Mouse (Mus musculus): ENCODE results near the gene Wdtc1. TPM values are rescaled to one million over a fixed set of nuclear protein-coding genes. Genes with fewer than 3 reads are reported as not detected.
A peak's percentile ranks its signal among the peaks of the same experiment; 100 is the strongest.

Wdtc1 gene
- polyA plus RNA-seq, 1 experiment from 2014 or later = 33.8 TPM

DNA sequence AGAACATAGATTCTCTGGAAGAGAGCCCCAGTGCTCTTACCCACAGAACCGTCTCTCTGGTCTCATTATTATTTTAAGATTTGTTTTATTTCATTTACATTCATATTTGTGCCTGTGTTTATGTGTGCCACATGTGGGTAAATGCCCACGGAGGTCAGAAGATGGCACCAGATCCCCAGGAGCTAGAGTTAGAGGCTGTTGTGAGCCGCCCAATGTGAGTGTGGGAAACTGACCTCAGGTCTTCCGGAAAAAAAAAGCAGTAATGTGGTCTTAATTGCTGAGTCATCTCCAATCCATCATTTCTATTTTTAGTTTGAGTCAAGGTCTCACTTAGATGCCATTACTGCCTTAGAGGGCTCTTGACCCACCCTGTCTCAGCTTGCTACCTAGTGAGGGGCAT lies 5.7 kb downstream of the Wdtc1 start:
- no peak for DNase-seq (ENCODE audit: low read depth, low spot score)

DNA sequence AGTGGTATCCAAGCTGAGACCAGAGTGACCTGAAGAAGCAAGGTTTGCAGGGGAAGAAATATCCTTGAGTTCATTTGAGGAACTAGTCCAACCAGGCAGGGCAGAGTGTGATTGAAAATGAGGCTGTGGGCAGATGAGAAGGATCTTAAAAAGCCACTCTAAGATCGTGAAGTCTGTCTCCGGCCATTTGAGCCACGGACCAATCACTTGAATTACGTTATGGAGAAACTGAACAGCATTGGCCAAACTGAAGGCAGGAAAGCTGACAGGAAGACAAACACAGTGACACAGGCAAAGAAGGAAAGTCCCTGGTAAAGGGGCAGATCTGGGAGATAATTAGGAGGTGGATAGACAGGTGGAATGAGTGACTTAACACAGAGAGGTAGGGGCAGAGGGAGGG lies 6.7 kb downstream of the Wdtc1 start:
- ChIA-PET CTCF (interaction anchor here (1.1 to 1.6 kb wide), 3 partner anchors 12 to 67 kb away, joined by 3 read pairs; no protein-coding TSS in a partner anchor), POLR2A (no interaction called here)
- DNase-seq (ENCODE audit: low read depth, low spot score) (no peak), ATAC-seq (no peak)
- no peak for TF ChIP-seq CTCF (IDR thresholded peaks at IDR 0.05)
- H3K27me3 ChIP-seq = no peaks in the 10 kb centered on the region
- in situ Hi-C loops (cut with MboI; ENCODE audit: low pct_unique_long_range_greater_than_20kb) = loop anchor here (5.0 kb wide), 1 partner anchor 76 kb away; no protein-coding TSS in a partner anchor

More for the DNA sequence above, 5.7 kb downstream of the Wdtc1 start:
- peak; percentile 65 for TF ChIP-seq CTCF (IDR thresholded peaks at IDR 0.05)
- no peaks in the 10 kb centered on the region for H3K27me3 ChIP-seq
- ATAC-seq = no peak
- ChIA-PET POLR2A (no interaction called here), CTCF (interaction anchor here (0.7 to 1.6 kb wide), 4 partner anchors 11 to 104 kb away, joined by 3 read pairs; no protein-coding TSS in a partner anchor)
- in situ Hi-C loops (cut with MboI; ENCODE audit: low pct_unique_long_range_greater_than_20kb) = loop anchor here (5.0 kb wide), 1 partner anchor 75 kb away; no protein-coding TSS in a partner anchor

DNA sequence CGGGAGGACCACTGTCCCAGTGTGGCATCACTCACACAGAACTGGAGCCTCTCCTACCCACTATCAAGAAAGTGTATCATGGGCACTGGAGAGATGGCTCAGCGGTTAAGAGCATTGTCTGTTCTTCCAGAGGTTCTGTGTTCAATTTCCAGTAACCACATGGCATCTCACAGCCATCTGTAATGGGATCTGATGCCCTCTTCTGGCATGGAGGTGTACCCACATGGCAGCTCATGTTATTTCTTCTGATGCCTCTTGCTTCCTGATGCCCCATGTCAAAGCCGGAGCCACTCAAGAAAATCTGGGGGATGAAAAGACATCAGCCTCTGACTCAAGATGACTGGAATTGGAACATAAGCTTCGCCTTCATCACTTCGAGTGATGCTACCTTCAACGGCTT lies 7.6 kb downstream of the Wdtc1 start:
- in situ Hi-C loops (cut with MboI; ENCODE audit: low pct_unique_long_range_greater_than_20kb) = loop anchor here (5.0 kb wide), 1 partner anchor 77 kb away; no protein-coding TSS in a partner anchor
- CTCF ChIA-PET = interaction anchor here (1.0 to 1.6 kb wide), 3 partner anchors 24 to 44 kb away, joined by 3 to 4 read pairs (median 3); partner anchors contain the start of gene Slc9a1
- no peaks in the 10 kb centered on the region for H3K27me3 ChIP-seq
- ATAC-seq (no peak), DNase-seq (ENCODE audit: low read depth, low spot score) (no peak)
- TF ChIP-seq CTCF (IDR thresholded peaks at IDR 0.05) = peak; percentile 62
- POLR2A ChIA-PET = no interaction called here

DNA sequence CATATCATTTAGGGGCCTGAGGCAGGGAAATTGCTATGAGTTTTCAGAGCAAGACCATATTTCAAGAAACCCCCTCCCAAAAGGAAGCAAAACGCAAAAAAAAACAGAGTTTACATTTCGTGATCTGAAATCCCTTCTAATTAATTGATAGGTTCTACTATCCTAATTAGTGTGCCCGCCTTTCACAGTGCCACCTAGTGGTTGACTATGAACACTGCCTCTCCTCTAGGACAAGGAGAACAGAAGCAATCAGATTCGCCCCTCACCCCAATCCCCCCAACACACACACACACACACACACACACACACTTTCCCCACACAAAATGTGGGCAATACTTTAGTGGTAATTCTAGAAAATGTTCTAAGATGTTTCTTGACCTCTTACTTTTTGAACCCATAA lies 9.2 kb downstream of the Wdtc1 start:
- ATAC-seq = no peak
- no peak for DNase-seq (ENCODE audit: low read depth, low spot score)
- ChIA-PET CTCF (interaction anchor here (0.8 to 0.9 kb wide), 2 partner anchors 16 to 106 kb away, joined by 3 read pairs; no protein-coding TSS in a partner anchor), POLR2A (no interaction called here)
- in situ Hi-C loops (cut with MboI; ENCODE audit: low pct_unique_long_range_greater_than_20kb) = no loop called here
- no peaks in the 10 kb centered on the region for H3K27me3 ChIP-seq
- peak; percentile 30 for TF ChIP-seq CTCF (IDR thresholded peaks at IDR 0.05)

DNA sequence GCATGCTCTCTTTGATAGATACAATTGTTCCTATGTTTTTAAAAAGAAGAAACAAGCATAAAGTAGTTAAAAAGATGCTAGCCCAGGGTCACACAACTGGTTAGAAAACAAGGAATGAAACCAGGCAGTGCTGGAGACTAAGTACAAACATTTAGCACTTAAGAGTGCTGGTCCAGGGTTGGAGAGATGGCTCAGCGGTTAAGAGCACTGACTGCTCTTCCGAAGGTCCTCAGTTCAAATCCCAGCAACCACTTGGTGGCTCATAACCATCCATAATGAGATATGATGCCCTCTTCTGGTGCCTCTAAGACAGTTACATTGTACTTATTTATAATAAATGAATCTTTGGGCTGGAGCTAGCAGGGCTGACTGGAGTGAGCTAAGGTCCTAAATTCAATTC lies 13.1 kb downstream of the Wdtc1 start:
- no peaks in the 10 kb centered on the region for H3K27me3 ChIP-seq
- in situ Hi-C loops (cut with MboI; ENCODE audit: low pct_unique_long_range_greater_than_20kb) = no loop called here
- ChIA-PET POLR2A (no interaction called here), CTCF (no interaction called here)
- no peak for TF ChIP-seq CTCF (IDR thresholded peaks at IDR 0.05)
- DNase-seq (ENCODE audit: low read depth, low spot score) = no peak
- ATAC-seq = no peak

DNA sequence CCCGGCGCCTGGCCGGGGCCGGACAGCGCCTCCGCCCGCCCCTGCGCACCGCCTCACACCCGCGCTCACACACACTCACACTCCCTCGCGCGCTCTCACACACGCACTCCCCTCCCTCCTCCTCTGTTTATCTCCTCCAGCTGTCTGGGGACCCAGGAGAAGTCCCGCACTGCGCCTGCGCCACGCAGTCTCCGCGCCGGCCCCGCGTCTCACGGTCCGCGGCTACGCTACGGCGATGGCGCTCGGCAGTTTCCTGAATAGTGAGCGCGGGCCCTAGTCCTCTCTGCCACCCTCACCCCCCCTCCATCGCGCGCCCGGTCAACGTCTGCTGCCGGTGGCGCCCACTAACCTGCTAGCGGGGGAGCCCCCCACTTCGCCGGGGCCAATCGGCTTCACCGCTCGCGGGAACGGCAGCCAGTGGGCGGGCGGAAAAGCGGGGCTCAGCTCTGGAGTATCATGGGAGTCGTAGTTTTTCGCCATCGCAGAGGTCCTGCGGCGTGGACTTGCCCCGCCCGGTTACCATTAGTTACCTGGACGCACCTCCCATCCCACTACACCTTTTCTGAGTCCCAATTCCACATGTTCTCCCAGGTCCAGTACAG lies 14.0 kb downstream of the Wdtc1 start:
- H3K27me3 ChIP-seq = no peaks in the 10 kb centered on the region
- in situ Hi-C loops (cut with MboI; ENCODE audit: low pct_unique_long_range_greater_than_20kb) = no loop called here
- ChIA-PET CTCF (no interaction called here), POLR2A (interaction anchor here (0.6 kb wide), 1 partner anchor 142 kb away, joined by 4 read pairs; no protein-coding TSS in a partner anchor)
- DNase-seq (ENCODE audit: low read depth, low spot score) (peak; percentile 48), ATAC-seq (peak; percentile 76)
- no peak for TF ChIP-seq CTCF (IDR thresholded peaks at IDR 0.05)

DNA sequence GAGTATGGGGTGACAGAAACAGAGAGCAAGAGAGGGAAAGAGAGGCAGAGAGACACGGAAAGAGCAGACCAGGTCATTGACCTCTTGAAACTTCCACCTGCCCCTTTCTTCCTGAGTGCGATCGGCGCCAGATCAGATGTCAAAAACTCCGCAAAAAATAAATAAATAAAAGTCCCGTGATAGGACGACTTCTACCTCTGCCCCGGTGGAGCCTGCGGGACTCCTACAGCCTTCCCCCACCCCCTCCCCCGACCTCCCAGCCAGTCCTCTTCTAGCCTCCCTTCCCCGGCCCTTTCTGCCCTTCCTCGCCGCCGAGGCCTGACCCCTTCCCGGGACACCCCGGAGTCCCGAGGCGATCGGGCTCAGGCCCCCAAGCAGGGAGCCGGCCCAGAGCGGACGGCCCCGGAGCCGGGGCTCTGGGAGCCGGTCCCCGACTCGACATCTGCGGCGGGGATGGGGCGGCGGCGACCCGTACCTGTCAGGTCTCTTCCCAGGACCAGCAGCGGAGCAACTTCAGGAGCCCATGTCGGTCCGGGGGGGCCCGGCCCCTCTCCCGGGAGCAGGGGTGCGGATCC lies 14.7 kb downstream of the Wdtc1 start:
- in situ Hi-C loops (cut with MboI; ENCODE audit: low pct_unique_long_range_greater_than_20kb) = no loop called here
- no peak for TF ChIP-seq CTCF (IDR thresholded peaks at IDR 0.05)
- ATAC-seq (peak; percentile 66), DNase-seq (ENCODE audit: low read depth, low spot score) (no peak)
- POLR2A ChIA-PET = interaction anchor here (0.6 to 0.7 kb wide), 3 partner anchors 15 to 142 kb away, joined by 3 to 4 read pairs (median 3); no protein-coding TSS in a partner anchor
- CTCF ChIA-PET = no interaction called here
- H3K27me3 ChIP-seq = no peaks in the 10 kb centered on the region

DNA sequence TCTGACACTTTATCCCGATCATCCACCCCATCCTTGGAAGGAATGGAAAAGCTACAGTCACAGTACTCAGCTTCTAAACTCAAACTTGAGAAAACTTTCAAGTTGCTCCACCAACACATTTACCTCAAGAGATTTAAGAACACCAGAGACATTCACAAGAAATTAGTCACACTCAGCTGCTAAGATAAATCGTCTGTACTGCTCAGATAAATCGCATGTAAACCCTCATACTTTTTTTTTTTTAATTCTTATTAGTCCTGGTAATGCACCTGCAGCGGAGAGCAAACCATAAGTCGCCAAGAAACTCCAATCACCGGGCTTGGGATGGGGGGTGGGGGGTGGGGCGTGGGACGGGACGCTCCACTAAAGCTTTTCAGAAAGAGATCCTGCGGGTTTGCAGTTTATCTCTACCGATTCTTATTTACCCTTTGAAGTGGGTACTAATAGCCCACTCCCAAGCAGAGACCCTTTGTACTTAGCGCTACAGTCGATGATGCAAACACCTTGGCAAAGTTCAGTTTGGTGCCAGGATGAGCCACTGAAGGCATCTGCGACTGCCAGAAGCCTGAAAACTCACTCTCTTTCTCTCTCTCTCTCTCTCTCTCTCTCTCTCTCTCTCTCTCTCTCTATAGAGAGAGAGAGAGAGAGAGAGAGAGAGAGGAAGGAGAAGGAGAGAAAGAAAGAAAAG lies 15.3 kb downstream of the Wdtc1 start:
- no peak for TF ChIP-seq CTCF (IDR thresholded peaks at IDR 0.05)
- no peaks in the 10 kb centered on the region for H3K27me3 ChIP-seq
- CTCF ChIA-PET = interaction anchor here (0.6 kb wide), 1 partner anchor 137 kb away, joined by 4 read pairs; no protein-coding TSS in a partner anchor
- no peak for DNase-seq (ENCODE audit: low read depth, low spot score)
- POLR2A ChIA-PET = interaction anchor here (0.6 to 0.7 kb wide), 2 partner anchors 15 to 25 kb away, joined by 3 read pairs; no protein-coding TSS in a partner anchor
- no peak for ATAC-seq
- in situ Hi-C loops (cut with MboI; ENCODE audit: low pct_unique_long_range_greater_than_20kb) = no loop called here

DNA sequence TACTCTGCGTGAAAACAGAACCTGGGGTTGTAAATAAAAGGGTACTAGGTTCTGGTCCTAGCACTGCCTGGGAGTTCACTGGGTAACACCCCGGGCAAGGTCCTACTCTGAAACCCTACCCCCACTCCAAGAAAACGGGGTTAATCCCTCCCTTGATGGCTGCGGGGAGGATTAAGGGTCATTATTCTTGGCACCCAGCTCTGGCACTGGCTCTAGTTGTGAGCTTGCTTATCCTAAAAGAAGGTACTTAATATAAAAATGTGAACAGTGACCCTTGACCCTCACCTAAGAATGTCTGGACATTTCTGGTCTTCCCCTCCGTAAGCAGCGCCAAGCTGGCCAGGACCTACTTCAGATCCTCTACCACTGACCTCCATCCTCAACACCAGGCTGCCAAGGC lies 20.0 kb downstream of the Wdtc1 start:
- ChIA-PET POLR2A (interaction anchor here (0.6 kb wide), 1 partner anchor 28 kb away, joined by 4 read pairs; no protein-coding TSS in a partner anchor), CTCF (interaction anchor here (1.0 kb wide), 2 partner anchors 32 to 35 kb away, joined by 3 read pairs; no protein-coding TSS in a partner anchor)
- H3K27me3 ChIP-seq = no peaks in the 10 kb centered on the region
- TF ChIP-seq CTCF (IDR thresholded peaks at IDR 0.05) = no peak
- in situ Hi-C loops (cut with MboI; ENCODE audit: low pct_unique_long_range_greater_than_20kb) = no loop called here
- no peak for ATAC-seq
- DNase-seq (ENCODE audit: low read depth, low spot score) = no peak

DNA sequence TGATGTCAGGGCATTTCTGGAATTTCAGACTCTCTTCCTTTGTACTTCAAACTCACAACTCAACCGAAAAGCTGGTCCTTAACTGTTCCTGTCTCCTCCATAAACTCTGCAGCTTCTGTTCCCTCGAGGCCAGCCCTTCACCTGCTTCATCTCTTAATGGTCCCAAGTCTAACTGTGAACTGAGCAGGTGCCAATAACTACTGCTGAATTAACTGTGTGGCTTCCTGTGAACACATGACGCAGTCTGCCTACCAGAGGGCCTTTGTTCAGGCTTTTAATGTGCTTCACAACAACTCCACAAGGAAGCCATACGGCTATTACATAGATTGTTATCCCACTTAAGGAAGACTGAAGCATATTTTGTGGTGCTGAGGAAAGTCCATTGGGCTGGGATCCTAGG lies 23.0 kb downstream of the Wdtc1 start:
- ChIA-PET CTCF (interaction anchor here (0.8 to 1.2 kb wide), 2 partner anchors 10 to 122 kb away, joined by 3 to 4 read pairs; no protein-coding TSS in a partner anchor), POLR2A (no interaction called here)
- ATAC-seq (no peak), DNase-seq (ENCODE audit: low read depth, low spot score) (no peak)
- in situ Hi-C loops (cut with MboI; ENCODE audit: low pct_unique_long_range_greater_than_20kb) = no loop called here
- no peaks in the 10 kb centered on the region for H3K27me3 ChIP-seq
- TF ChIP-seq CTCF (IDR thresholded peaks at IDR 0.05) = no peak

Data from Patski (cell line).